ENCODE assay signal across 9 mouse cellular contexts in genomic region chr5:112282780-112283482, GRCm38 (mm10). TPM values are rescaled to one million over a fixed set of nuclear protein-coding genes. Genes with fewer than 3 reads are reported as not detected.
A peak's percentile ranks its signal among the peaks of the same experiment; 100 is the strongest.
DNase-seq lines count a peak whose midpoint lies in the region; ATAC-seq and TF ChIP-seq lines count a peak whose summit lies in the region.
"Had no signal": no experiment of that assay in that cellular context is flagged by ENCODE, and none has a peak within 500 bp of the region (broad histone marks: within the 10 kb centered on the region; RNA-seq: fewer than 3 reads in every experiment).

No protein-coding gene starts in this region.

- no peaks in the 10 kb centered on the region for H3K9me3 ChIP-seq in kidney, postnatal 0 days (replicated peaks; ENCODE audit: low read length)
- H3K9me3 ChIP-seq in E14TG2a.4 (ENCODE audit: low read length): no peaks in the 10 kb centered on the region
- no peaks in the 10 kb centered on the region for H3K9me3 ChIP-seq in liver, embryonic 13.5 days (replicated peaks)

- no peaks in the 10 kb centered on the region for H3K27me3 ChIP-seq in kidney, postnatal 0 days (ENCODE audit: insufficient read depth, low read length)
- H3K27me3 ChIP-seq in E14TG2a.4 (ENCODE audit: insufficient read depth, low read length): no peaks in the 10 kb centered on the region
- no peaks in the 10 kb centered on the region for H3K27me3 ChIP-seq in liver, embryonic 13.5 days

- peaks cover 16% of the 10 kb centered on the region for H3K4me1 ChIP-seq in kidney, postnatal 0 days (replicated peaks; ENCODE audit: insufficient read depth, low read length)
- H3K4me1 ChIP-seq in E14TG2a.4 (replicated peaks; ENCODE audit: low read depth, low read length): peaks cover 98% of the 10 kb centered on the region
- peaks cover 46% of the 10 kb centered on the region for H3K4me1 ChIP-seq in bone marrow, adult 2 months (ENCODE audit: control insufficient read depth, insufficient read depth, low read length)
- H3K4me1 ChIP-seq in liver, embryonic 13.5 days (replicated peaks): peaks cover 100% of the 10 kb centered on the region

- ATAC-seq in kidney, postnatal 0 days (replicated peaks; ENCODE audit: low FRiP score, low read depth): no peak
- no peak for ATAC-seq in liver, embryonic 13.5 days (ENCODE audit: low read depth)

- 0 out of 2 replicates have a peak overlapping the region, but pooled peaks have one; percentile 9 for H3K9ac ChIP-seq in kidney, postnatal 0 days (ENCODE audit: low read depth, low read length)
- peak overlapping the region; percentile 33 for H3K9ac ChIP-seq in liver, embryonic 13.5 days

- intact Hi-C loops in left cerebral cortex, postnatal 36 days (cut with DNase I): no loop called here

- no peaks in the 10 kb centered on the region for H3K36me3 ChIP-seq in kidney, postnatal 0 days (ENCODE audit: insufficient read depth, low read length)
- H3K36me3 ChIP-seq in E14TG2a.4 (ENCODE audit: insufficient read depth, low read length): peaks cover 9% of the 10 kb centered on the region; the same call in 1 of the 2 replicates
- H3K36me3 ChIP-seq in liver, embryonic 13.5 days: peaks cover 4% of the 10 kb centered on the region; the same call in 1 of the 2 replicates

- H3K4me2 ChIP-seq in kidney, postnatal 0 days (ENCODE audit: low read length): no peak overlapping the region
- peak overlapping the region; percentile 34; the same call in 1 of the 2 replicates for H3K4me2 ChIP-seq in liver, embryonic 13.5 days

- H3K27ac ChIP-seq in kidney, postnatal 0 days: peak overlapping the region; percentile 47
- peak overlapping the region; percentile 80 for H3K27ac ChIP-seq in bone marrow, adult 2 months (ENCODE audit: control insufficient read depth, insufficient read depth, low read depth, low read length, poor library complexity)
- H3K27ac ChIP-seq in liver, embryonic 13.5 days: peak overlapping the region; percentile 72

- H3K4me3 ChIP-seq in kidney, postnatal 0 days (replicated peaks; ENCODE audit: low read depth, low read length): no peak overlapping the region
- peak overlapping the region; percentile 39; the same call in 1 of the 2 replicates for H3K4me3 ChIP-seq in E14TG2a.4 (replicated peaks; ENCODE audit: low read length)
- H3K4me3 ChIP-seq in bone marrow, adult 2 months (replicated peaks; ENCODE audit: control insufficient read depth, low read depth, low read length): no peak overlapping the region
- H3K4me3 ChIP-seq in liver, embryonic 13.5 days (replicated peaks): no peak overlapping the region; the same call in 1 of the 2 replicates

- no peak for TF ChIP-seq CTCF in kidney, postnatal 0 days (IDR thresholded peaks at IDR 0.05; ENCODE audit: low read depth)
- TF ChIP-seq CTCF in E14TG2a.4 (conservative IDR thresholded peaks at IDR 0.05; ENCODE audit: low read length): no peak
- no peak for TF ChIP-seq CTCF in bone marrow, adult 2 months (IDR thresholded peaks at IDR 0.05; ENCODE audit: control insufficient read depth, insufficient read depth, low read length)

- no peak for DNase-seq in kidney, postnatal 0 days (ENCODE audit: low spot score)
- no peak for DNase-seq in kidney, postnatal 4 days
- DNase-seq in liver, embryonic 13.5 days: no peak
- DNase-seq in cerebellum, postnatal 36 days: no peak
- DNase-seq in left cerebral cortex, postnatal 36 days (ENCODE audit: low spot score in 2 of 2): no peak
- DNase-seq: cerebellum, adult 9-10 months; left cerebral cortex, postnatal 4 days had no signal

- 63% methylated on average over 9 of the region's 9 CpGs for WGBS in kidney, postnatal 0 days
- 12% methylated on average over 9 of the region's 9 CpGs for WGBS in bone marrow, adult 2 months
- WGBS in liver, embryonic 13.5 days (ENCODE audit: insufficient replicate concordance): 28% methylated on average over 9 of the region's 9 CpGs

- TF ChIP-seq POLR2A in bone marrow, adult 2 months (IDR thresholded peaks at IDR 0.05; ENCODE audit: borderline replicate concordance, control insufficient read depth, low read depth, low read length): no peak

RNA-seq across cellular contexts. Expression of gene Tpst2, which starts 6.4 kb away (rescaled TPM):
- polyA plus RNA-seq in kidney, postnatal 0 days (2015; fragmentation: Nextera tagmentation; extraction: Ambion mirVana): 63.8 and 65.5 TPM in 2 replicates
- 27.4 and 43.3 TPM in 2 replicates for polyA plus RNA-seq in bone marrow, adult 2 months (2011; ENCODE audit: insufficient read depth, insufficient read length, low replicate concordance, missing spikeins)
- polyA plus RNA-seq in liver, embryonic 13.5 days (2015; fragmentation: Nextera tagmentation; extraction: Ambion mirVana): 35.4 and 36.0 TPM in 2 replicates
- total RNA-seq in left cerebral cortex, postnatal 36 days (2021): 10 to 100 TPM; 32.1 to 46.3 TPM

RNA-seq across cellular contexts. Expression of gene Crybb1, which starts 27.3 kb away (rescaled TPM):
- 3.4 TPM in 2 replicates for polyA plus RNA-seq in kidney, postnatal 0 days (2015; fragmentation: Nextera tagmentation; extraction: Ambion mirVana)
- not detected in 2 replicates for polyA plus RNA-seq in bone marrow, adult 2 months (2011; ENCODE audit: insufficient read depth, insufficient read length, low replicate concordance, missing spikeins)
- polyA plus RNA-seq in liver, embryonic 13.5 days (2015; fragmentation: Nextera tagmentation; extraction: Ambion mirVana): 0.23 and 0.30 TPM in 2 replicates
- total RNA-seq in left cerebral cortex, postnatal 36 days (2021): 1 to 10 TPM; 7.1 to 10.0 TPM

RNA-seq across cellular contexts. Expression of gene Cryba4, which starts 30.6 kb away (rescaled TPM):
- polyA plus RNA-seq in kidney, postnatal 0 days (2015; fragmentation: Nextera tagmentation; extraction: Ambion mirVana): 0.58 and 0.64 TPM in 2 replicates
- 3.4 TPM in 1 of 2 replicates, not detected in the other for polyA plus RNA-seq in bone marrow, adult 2 months (2011; ENCODE audit: insufficient read depth, insufficient read length, low replicate concordance, missing spikeins)
- polyA plus RNA-seq in liver, embryonic 13.5 days (2015; fragmentation: Nextera tagmentation; extraction: Ambion mirVana): 0.33 and 0.60 TPM in 2 replicates
- total RNA-seq in left cerebral cortex, postnatal 36 days (2021): under 1 TPM; 0.59 to 0.95 TPM

RNA-seq across cellular contexts. Expression of gene Tfip11, which starts 43.2 kb away (rescaled TPM):
- 19.8 and 23.5 TPM in 2 replicates for polyA plus RNA-seq in kidney, postnatal 0 days (2015; fragmentation: Nextera tagmentation; extraction: Ambion mirVana)
- polyA plus RNA-seq in bone marrow, adult 2 months (2011; ENCODE audit: insufficient read depth, insufficient read length, low replicate concordance, missing spikeins): 10.2 and 20.3 TPM in 2 replicates
- 14.1 and 15.7 TPM in 2 replicates for polyA plus RNA-seq in liver, embryonic 13.5 days (2015; fragmentation: Nextera tagmentation; extraction: Ambion mirVana)
- 10 to 100 TPM; 44.4 to 46.8 TPM for total RNA-seq in left cerebral cortex, postnatal 36 days (2021)

RNA-seq across cellular contexts. Expression of gene Srrd, which starts 59.9 kb away (rescaled TPM):
- 26.3 and 30.0 TPM in 2 replicates for polyA plus RNA-seq in kidney, postnatal 0 days (2015; fragmentation: Nextera tagmentation; extraction: Ambion mirVana)
- polyA plus RNA-seq in bone marrow, adult 2 months (2011; ENCODE audit: insufficient read depth, insufficient read length, low replicate concordance, missing spikeins): 8.0 and 14.1 TPM in 2 replicates
- 15.8 and 20.2 TPM in 2 replicates for polyA plus RNA-seq in liver, embryonic 13.5 days (2015; fragmentation: Nextera tagmentation; extraction: Ambion mirVana)
- total RNA-seq in left cerebral cortex, postnatal 36 days (2021): 10 to 100 TPM; 26.5 to 29.7 TPM
